Mouse (Mus musculus) CH12.LX (cell line): ENCODE results near the gene Gm21750. TPM values are rescaled to one million over a fixed set of nuclear protein-coding genes. Genes with fewer than 3 reads are reported as not detected.
A peak's percentile ranks its signal among the peaks of the same experiment; 100 is the strongest.

Source experiments
- DNase-seq: peaks from one replicate; pipeline ENCODE4 v3.0.0-alpha.2; 2013; ENCODE audit errors: extremely low read depth
- H3K27ac ChIP-seq: 2 replicates; pipeline ENCODE4 v1.5.1; 2012; ENCODE audit warnings: low read depth, mild to moderate bottlenecking, control low read depth, moderate library complexity; ENCODE audit not compliant: insufficient read depth
- H3K27me3 ChIP-seq: replicated peaks from 2 replicates; pipeline ENCODE3; 2012; ENCODE audit warnings: inconsistent platforms
- H3K36me3 ChIP-seq, 2 experiments: replicated peaks in 1 of 2; 2 replicates each; pipeline versions ENCODE3 to v1.6.1; 2012; ENCODE audit warnings: inconsistent platforms in 1 of 2, low read length in 1 of 2, mild to moderate bottlenecking in 1 of 2, mixed read lengths in 1 of 2, moderate library complexity in 1 of 2; ENCODE audit not compliant: control insufficient read depth in 1 of 2, insufficient read depth in 1 of 2
- H3K4me1 ChIP-seq, 2 experiments: 2 replicates each; pipeline ENCODE4 v1.6.1; 2012; ENCODE audit warnings: inconsistent platforms in 1 of 2, moderate library complexity in 1 of 2; ENCODE audit not compliant: insufficient read depth in 2 of 2, control insufficient read depth in 1 of 2
- H3K4me2 ChIP-seq: 2 replicates; pipeline ENCODE4 v1.6.1; 2012; ENCODE audit warnings: low read depth, mild to moderate bottlenecking, control low read depth; ENCODE audit not compliant: poor library complexity, insufficient read depth, severe bottlenecking
- H3K4me3 ChIP-seq, 3 experiments: fragments of 150-350 bp in 1 of 3; sonication (generic) in 1 of 3; replicated peaks in 1 of 3; 2 replicates each; pipeline versions ENCODE3 to v1.5.1; 2011 to 2012; ENCODE audit warnings: low read depth in 2 of 3, low read length in 2 of 3, mild to moderate bottlenecking in 2 of 3, moderate library complexity in 2 of 3, control low read depth in 1 of 3, improper control_type of control experiment in 1 of 3, inconsistent platforms in 1 of 3, mixed read lengths in 1 of 3; ENCODE audit not compliant: poor library complexity in 1 of 3
- H3K79me2 ChIP-seq: replicated peaks from 2 replicates; pipeline ENCODE4 v1.6.1; 2012; ENCODE audit warnings: mild to moderate bottlenecking, moderate library complexity; ENCODE audit not compliant: control insufficient read depth, poor library complexity, insufficient read depth, severe bottlenecking; ENCODE audit errors: extremely low read depth
- H3K9ac ChIP-seq: 2 replicates; pipeline ENCODE4 v1.6.1; 2012; ENCODE audit warnings: low read depth, mild to moderate bottlenecking, control low read depth, moderate library complexity; ENCODE audit not compliant: insufficient read depth
- H3K9me3 ChIP-seq: replicated peaks from 2 replicates; pipeline ENCODE3; 2012; ENCODE audit warnings: low read length, inconsistent platforms, mixed read lengths
- BHLHE40 ChIP-seq: IDR thresholded peaks from 2 replicates; pipeline ENCODE4 v1.6.1; 2011; ENCODE audit warnings: mild to moderate bottlenecking, low read depth, low read length, improper control_type of control experiment
- CHD1 ChIP-seq: IDR thresholded peaks from 2 replicates; pipeline ENCODE4 v1.6.1; 2012; ENCODE audit warnings: low read depth, low read length, improper control_type of control experiment, inconsistent platforms
- ELF1 ChIP-seq: IDR thresholded peaks from 2 replicates; pipeline ENCODE4 v1.6.1; 2014; ENCODE audit warnings: low read depth, mild to moderate bottlenecking, inconsistent platforms, low read length, improper control_type of control experiment
- EP300 ChIP-seq: IDR thresholded peaks from 2 replicates; pipeline ENCODE4 v1.6.1; 2011; ENCODE audit warnings: low read length, improper control_type of control experiment
- ETS1 ChIP-seq: conservative IDR thresholded peaks from 2 replicates; pipeline ENCODE4 v1.6.1; 2012; ENCODE audit warnings: low read depth, mild to moderate bottlenecking, inconsistent platforms, low read length, improper control_type of control experiment, moderate library complexity
- IRF4 ChIP-seq: IDR thresholded peaks from 2 replicates; pipeline ENCODE4 v1.6.1; 2014; ENCODE audit warnings: low read depth, mild to moderate bottlenecking, inconsistent platforms, low read length, improper control_type of control experiment
- JUN ChIP-seq: IDR thresholded peaks from 2 replicates; pipeline ENCODE4 v1.6.1; 2011; ENCODE audit warnings: low read depth, mild to moderate bottlenecking, low read length, improper control_type of control experiment, moderate library complexity; ENCODE audit not compliant: insufficient read depth
- KAT2A ChIP-seq: IDR thresholded peaks from 2 replicates; pipeline ENCODE4 v1.6.1; 2012; ENCODE audit warnings: low read length, improper control_type of control experiment, inconsistent platforms; ENCODE audit not compliant: insufficient replicate concordance
- MAFK ChIP-seq: IDR thresholded peaks from 2 replicates; pipeline ENCODE4 v1.6.1; 2011; ENCODE audit warnings: low read length, improper control_type of control experiment; ENCODE audit not compliant: insufficient replicate concordance
- MEF2A ChIP-seq: IDR thresholded peaks from 2 replicates; pipeline ENCODE4 v1.6.1; 2014; ENCODE audit warnings: low read depth, mild to moderate bottlenecking, inconsistent platforms, low read length, improper control_type of control experiment, borderline replicate concordance
- RCOR1 ChIP-seq: conservative IDR thresholded peaks from 2 replicates; pipeline ENCODE4 v1.6.1; 2012; ENCODE audit warnings: low read depth, mild to moderate bottlenecking, inconsistent platforms, low read length, improper control_type of control experiment
- SIN3A ChIP-seq: IDR thresholded peaks from 2 replicates; pipeline ENCODE4 v1.6.1; 2012; ENCODE audit warnings: low read length, improper control_type of control experiment, inconsistent platforms
- SMC3 ChIP-seq: IDR thresholded peaks from 2 replicates; pipeline ENCODE4 v1.6.1; 2011; ENCODE audit warnings: low read depth, low read length, improper control_type of control experiment
- TCF12 ChIP-seq: IDR thresholded peaks from 2 replicates; pipeline ENCODE4 v1.6.1; 2014; ENCODE audit warnings: low read depth, mild to moderate bottlenecking, inconsistent platforms, low read length, improper control_type of control experiment
- USF1 ChIP-seq: IDR thresholded peaks from 2 replicates; pipeline ENCODE4 v1.6.1; 2014; ENCODE audit warnings: low read depth, mild to moderate bottlenecking, inconsistent platforms, low read length, improper control_type of control experiment
- ZC3H11A ChIP-seq: IDR thresholded peaks from 2 replicates; pipeline ENCODE4 v1.6.1; 2012; ENCODE audit warnings: low read depth, mild to moderate bottlenecking, inconsistent platforms, low read length, improper control_type of control experiment
- ZMIZ1 ChIP-seq: IDR thresholded peaks from 2 replicates; pipeline ENCODE4 v1.6.1; 2012; ENCODE audit warnings: low read depth, mild to moderate bottlenecking, inconsistent platforms, low read length, improper control_type of control experiment
- dilution Hi-C: fragments of 300-500 bp; cut with MboI; formaldehyde crosslinking; loops from 2 replicates; pipeline ENCODE4 v1.14.3; 2020; ENCODE audit warnings: low sequenced_read_pairs; ENCODE audit not compliant: extremely low pct_unique_long_range_greater_than_20kb, extremely low pct_ligation_motif_present
- in situ Hi-C: fragments of 300-500 bp; cut with MboI; formaldehyde crosslinking; loops from 3 replicates; pipeline ENCODE4 v1.14.3; 2019; ENCODE audit warnings: low sequenced_read_pairs, low pct_ligation_motif_present, low pct_unique_long_range_greater_than_20kb, mixed read lengths
- polyA plus RNA-seq: library from polyadenylated mRNA; unstranded; fragments of >175 nt; gene quantifications from 2 replicates; pipeline ENCODE4 v1.2.1, GENCODE M21; 2012; ENCODE audit warnings: low read depth; ENCODE audit not compliant: insufficient read length
- total RNA-seq, 2 experiments: library from RNA; depleted of rRNA; stranded (reverse); fragments of 300-350 nt in 1 of 2; fragments of >200 nt in 1 of 2; gene quantifications; 2 replicates each; pipeline ENCODE4 v1.2.3; 2012 to 2014

The Gm21750 gene
- total and polyA plus RNA-seq, 3 experiments: not detected

DNA sequence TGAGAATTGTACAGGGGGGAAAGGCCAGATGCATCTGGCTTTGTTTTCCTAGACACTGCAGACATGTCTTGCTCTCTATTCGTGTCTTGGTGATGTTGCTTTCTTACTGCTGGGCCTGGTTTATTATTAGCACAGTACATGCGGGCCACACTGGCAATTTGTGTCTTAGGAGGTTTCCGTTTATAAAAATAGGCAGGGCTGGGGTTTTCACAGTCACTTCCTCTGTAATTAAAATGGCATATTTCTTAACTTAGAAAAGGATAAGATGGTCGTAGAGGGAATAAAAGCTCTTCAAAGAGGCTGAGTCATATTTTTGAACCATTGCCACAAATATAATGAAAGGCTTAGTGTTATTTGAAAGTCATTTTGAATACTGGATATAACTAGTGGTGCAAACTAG is 26.7 kb downstream of the Gm21750 start:
- dilution Hi-C loops: no loop called here
- Histone ChIP-seq H3K79me2 (no peaks in the 10 kb centered on the region), H3K27me3 (no peaks in the 10 kb centered on the region), H3K36me3 (no peaks in the 10 kb centered on the region), H3K4me3 (no peak overlapping the region)
- in situ Hi-C loops: no loop called here
- peak; percentile 78 for DNase-seq
- TF ChIP-seq KAT2A: no peak
- TF ChIP-seq SIN3A: no peak
- no peak for TF ChIP-seq TCF12
- TF ChIP-seq EP300: peak; percentile 63
- no peak for TF ChIP-seq IRF4
- no peak for TF ChIP-seq ZC3H11A
- peak; percentile 72 for TF ChIP-seq ETS1
- TF ChIP-seq JUN: no peak
- TF ChIP-seq MEF2A: peak; percentile 98
- no peak for TF ChIP-seq ELF1
- TF ChIP-seq, all 38 proteins: peak for 3
- Histone ChIP-seq H3K4me1 (peaks cover 5 to 49% of the 10 kb centered on the region in 2 experiments; a peak in 3 of 4 replicates), H3K27ac (no peak overlapping the region), H3K9me3 (peaks cover 11% of the 10 kb centered on the region), H3K9ac (no peak overlapping the region), H3K4me2 (peak overlapping the region; percentile 82; the same call in 1 of the 2 replicates)

DNA sequence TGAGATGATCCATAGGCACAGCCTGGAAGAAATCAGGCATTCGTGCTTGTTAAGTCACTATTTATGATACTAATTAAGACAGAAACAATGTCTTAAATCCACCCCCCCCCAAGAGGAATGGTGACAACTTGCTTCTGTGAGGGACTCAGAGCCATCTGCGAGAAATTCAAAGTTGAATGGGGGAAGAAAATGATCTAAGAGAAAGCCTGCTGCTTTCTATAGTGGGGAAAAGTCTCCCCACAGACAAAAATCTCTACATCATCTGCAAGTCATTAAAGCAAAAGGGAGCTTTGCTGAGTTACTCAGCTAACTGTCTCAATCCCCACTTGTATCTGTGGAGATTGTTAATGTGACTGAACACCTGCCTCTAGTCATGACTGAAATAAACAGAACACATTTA is 27.4 kb downstream of the Gm21750 start:
- Histone ChIP-seq H3K79me2 (no peaks in the 10 kb centered on the region), H3K4me1 (peaks cover 5 to 48% of the 10 kb centered on the region in 2 experiments; a peak in 3 of 4 replicates), H3K9ac (no peak overlapping the region), H3K27ac (no peak overlapping the region), H3K36me3 (no peaks in the 10 kb centered on the region), H3K4me3 (no peak overlapping the region), H3K9me3 (peaks cover 11% of the 10 kb centered on the region), H3K4me2 (no peak overlapping the region), H3K27me3 (no peaks in the 10 kb centered on the region)
- TF ChIP-seq ZMIZ1 (no peak), CHD1 (no peak), MAFK (no peak), BHLHE40 (no peak), RCOR1 (no peak), MEF2A (no peak), SMC3 (no peak), USF1 (no peak), SIN3A (no peak), ELF1 (no peak)
- DNase-seq: no peak
- dilution Hi-C loops: no loop called here
- in situ Hi-C loops: no loop called here
